Mouse (Mus musculus) midbrain, embryonic 14.5 days (tissue): ENCODE measurements around the gene Ctdspl. TPM values are rescaled to one million over a fixed set of nuclear protein-coding genes. Genes with fewer than 3 reads are reported as not detected.

Source experiments
- ATAC-seq: fragments of 200-750 bp; cut with Nextera tagmentation; 2 replicates; pipeline ENCODE4 v1.8.0; 2017; ENCODE audit warnings: moderate number of reproducible peaks, moderate library complexity; ENCODE audit not compliant: low FRiP score, low TSS enrichment
- DNase-seq: peaks from one replicate; pipeline ENCODE4 v3.0.0-alpha.2; 2015
- H3K27ac ChIP-seq: fragments of 300-500 bp; sonication (generic); replicated peaks from 2 replicates; pipeline ENCODE4 v1.5.1; 2014; ENCODE audit warnings: mild to moderate bottlenecking, low read depth, low read length, moderate library complexity
- H3K27me3 ChIP-seq: fragments of 300-500 bp; sonication (generic); 2 replicates; pipeline ENCODE4 v1.6.1; 2014; ENCODE audit warnings: low read length, control low read depth, mixed read lengths; ENCODE audit not compliant: control insufficient read depth, insufficient read depth
- H3K36me3 ChIP-seq: fragments of 300-500 bp; sonication (generic); 2 replicates; pipeline ENCODE4 v1.6.1; 2014; ENCODE audit warnings: low read length, control low read depth; ENCODE audit not compliant: control insufficient read depth, insufficient read depth
- H3K4me1 ChIP-seq: fragments of 300-500 bp; sonication (generic); 2 replicates; pipeline ENCODE4 v1.6.1; 2014; ENCODE audit warnings: mild to moderate bottlenecking, antibody characterized with exemption, low read length, control low read depth; ENCODE audit not compliant: control insufficient read depth, insufficient read depth
- H3K4me2 ChIP-seq: fragments of 300-500 bp; sonication (generic); 2 replicates; pipeline ENCODE4 v1.6.1; 2014; ENCODE audit warnings: mild to moderate bottlenecking, low read length, moderate library complexity
- H3K4me3 ChIP-seq: fragments of 300-500 bp; sonication (generic); replicated peaks from 2 replicates; pipeline ENCODE4 v1.5.1; 2014; ENCODE audit warnings: low read depth, low read length
- H3K9ac ChIP-seq: fragments of 300-500 bp; sonication (generic); replicated peaks from 2 replicates; pipeline ENCODE4 v1.6.1; 2014; ENCODE audit warnings: mild to moderate bottlenecking, low read length, moderate library complexity
- H3K9me3 ChIP-seq: fragments of 300-500 bp; sonication (generic); 2 replicates; pipeline ENCODE4 v1.6.1; 2016; ENCODE audit warnings: low read length, control low read depth, mixed read lengths; ENCODE audit not compliant: control insufficient read depth
- WGBS: fragments of 180-500 bp; shearing (Covaris S2); extraction: QIAGEN DNeasy Blood & Tissue Kit; methylation state at CpG from one replicate; pipeline ENCODE4 v1.1.7; 2014; 5-methylcytosine and 5-hydroxymethylcytosine counted together
- polyA plus RNA-seq: library from polyadenylated mRNA; unstranded; fragments of >200 nt; fragmentation: Nextera tagmentation; extraction: Ambion mirVana; gene quantifications from 2 replicates; pipeline ENCODE4 v1.2.1, GENCODE M21; 2014

The Ctdspl gene
- polyA plus RNA-seq, 1 experiment from 2014 or later = 8.2 TPM

GRCm38 (mm10) chr9:119004703-119005076 lies 78.4 kb downstream of the Ctdspl start:
- Histone ChIP-seq H3K36me3 (no peaks in the 10 kb centered on the region), H3K4me2 (no peak overlapping the region), H3K27me3 (no peaks in the 10 kb centered on the region), H3K9me3 (no peaks in the 10 kb centered on the region), H3K4me3 (no peak overlapping the region), H3K27ac (no peak overlapping the region), H3K9ac (no peak overlapping the region), H3K4me1 (no peaks in the 10 kb centered on the region)
- WGBS = 93% methylated on average over 16 of the region's 16 CpGs
- DNase-seq = no peak
- ATAC-seq = no peak

GRCm38 (mm10) chr9:119005303-119006029 lies 79.2 kb downstream of the Ctdspl start:
- H3K27me3 ChIP-seq = no peaks in the 10 kb centered on the region
- no peaks in the 10 kb centered on the region for H3K36me3 ChIP-seq
- DNase-seq = no peak
- H3K4me1 ChIP-seq = no peaks in the 10 kb centered on the region
- 71% methylated on average over 15 of the region's 15 CpGs for WGBS
- H3K9me3 ChIP-seq = no peaks in the 10 kb centered on the region
- H3K9ac ChIP-seq = no peak overlapping the region
- no peak overlapping the region for H3K27ac ChIP-seq
- no peak for ATAC-seq
- H3K4me3 ChIP-seq = no peak overlapping the region
- H3K4me2 ChIP-seq = no peak overlapping the region

- Histone ChIP-seq H3K9ac (no peak overlapping the region), H3K27me3 (no peaks in the 10 kb centered on the region), H3K9me3 (no peaks in the 10 kb centered on the region), H3K27ac (no peak overlapping the region), H3K36me3 (no peaks in the 10 kb centered on the region), H3K4me3 (no peak overlapping the region), H3K4me1 (no peaks in the 10 kb centered on the region), H3K4me2 (no peak overlapping the region)
- WGBS = 91% methylated on average over 10 of the region's 10 CpGs
- DNase-seq (no peak), ATAC-seq (no peak)
Measured at GRCm38 (mm10) chr9:119007266-119007665, 81.0 kb downstream of the Ctdspl start.

GRCm38 (mm10) chr9:119008871-119009270 lies 82.6 kb downstream of the Ctdspl start:
- Histone ChIP-seq H3K4me1 (no peaks in the 10 kb centered on the region), H3K27ac (no peak overlapping the region), H3K4me2 (no peak overlapping the region), H3K36me3 (peaks cover 4% of the 10 kb centered on the region; the same call in 1 of the 2 replicates), H3K9me3 (no peaks in the 10 kb centered on the region), H3K9ac (no peak overlapping the region), H3K27me3 (no peaks in the 10 kb centered on the region), H3K4me3 (no peak overlapping the region)
- no peak for ATAC-seq
- WGBS = 84% methylated on average over 7 of the region's 7 CpGs
- DNase-seq = no peak

GRCm38 (mm10) chr9:119010156-119010710 lies 84.0 kb downstream of the Ctdspl start:
- Histone ChIP-seq H3K4me3 (no peak overlapping the region), H3K4me2 (no peak overlapping the region), H3K36me3 (peaks cover 4% of the 10 kb centered on the region; the same call in 1 of the 2 replicates), H3K9ac (no peak overlapping the region), H3K4me1 (no peaks in the 10 kb centered on the region), H3K9me3 (no peaks in the 10 kb centered on the region), H3K27ac (no peak overlapping the region), H3K27me3 (no peaks in the 10 kb centered on the region)
- WGBS = 92% methylated on average over 13 of the region's 13 CpGs
- no peak for DNase-seq
- no peak for ATAC-seq

- Histone ChIP-seq H3K9me3 (no peaks in the 10 kb centered on the region), H3K27ac (no peak overlapping the region), H3K27me3 (no peaks in the 10 kb centered on the region), H3K4me1 (no peaks in the 10 kb centered on the region), H3K4me2 (no peak overlapping the region), H3K4me3 (no peak overlapping the region), H3K9ac (no peak overlapping the region), H3K36me3 (peaks cover 10% of the 10 kb centered on the region; the same call in 1 of the 2 replicates)
- 87% methylated on average over 7 of the region's 7 CpGs for WGBS
- DNase-seq = no peak
- no peak for ATAC-seq
Measured at GRCm38 (mm10) chr9:119016785-119017507, 90.7 kb downstream of the Ctdspl start.

- Histone ChIP-seq H3K27ac (no peak overlapping the region), H3K9ac (no peak overlapping the region), H3K36me3 (0 out of 2 replicates have a peak, but pooled peaks cover 6% of the 10 kb centered on the region), H3K4me3 (no peak overlapping the region), H3K27me3 (no peaks in the 10 kb centered on the region), H3K9me3 (no peaks in the 10 kb centered on the region), H3K4me1 (no peaks in the 10 kb centered on the region), H3K4me2 (no peak overlapping the region)
- ATAC-seq (no peak), DNase-seq (no peak)
- WGBS = 74% methylated on average over 7 of the region's 7 CpGs
Measured at GRCm38 (mm10) chr9:119021731-119022130, 95.5 kb downstream of the Ctdspl start.

- Histone ChIP-seq H3K4me2 (no peak overlapping the region), H3K9me3 (no peaks in the 10 kb centered on the region), H3K4me1 (no peaks in the 10 kb centered on the region), H3K4me3 (no peak overlapping the region), H3K27ac (no peak overlapping the region), H3K9ac (no peak overlapping the region), H3K36me3 (no peaks in the 10 kb centered on the region), H3K27me3 (no peaks in the 10 kb centered on the region)
- WGBS = 79% methylated on average over 6 of the region's 6 CpGs
- DNase-seq = no peak
- ATAC-seq = no peak
Measured at GRCm38 (mm10) chr9:119025263-119025662, 99.0 kb downstream of the Ctdspl start.
